Mouse (Mus musculus): Measurements from ENCODE around the gene Rprm.

Rprm gene

DNA sequence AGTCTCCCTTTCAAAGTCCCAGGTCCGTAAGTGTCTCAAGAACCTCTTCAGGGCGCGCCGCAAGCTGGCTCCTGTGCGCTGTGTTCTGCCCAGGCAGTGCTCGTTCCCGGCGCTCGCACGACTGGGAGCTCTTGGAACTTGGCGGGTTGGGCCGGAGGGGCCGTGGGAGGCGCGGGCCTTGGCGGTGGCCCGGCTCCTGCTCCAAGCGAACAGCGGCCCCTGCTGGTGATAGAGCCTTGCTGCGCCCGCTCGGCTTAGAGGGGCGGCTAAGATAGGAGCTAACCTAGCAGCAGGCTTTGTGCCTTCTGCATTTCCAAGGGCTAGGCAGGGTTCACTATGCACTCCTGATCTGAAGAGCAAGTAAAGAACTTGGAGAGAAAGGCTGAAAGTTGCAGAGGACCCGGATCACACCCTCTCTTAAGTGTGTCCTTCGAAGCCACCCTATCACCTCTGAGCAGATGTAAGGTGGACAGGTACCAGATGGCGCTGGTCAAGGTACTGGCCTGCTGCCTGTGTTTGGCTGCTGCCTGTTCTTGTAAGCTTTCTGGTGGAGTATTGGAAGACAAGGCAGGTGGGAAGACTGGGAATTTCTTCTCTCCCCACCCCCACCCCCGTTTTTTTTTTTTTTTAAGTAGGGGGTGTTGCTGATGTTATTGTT lies at the start of gene Rprm:
TSS of gene Rprm (minus strand) at position 123 of the 658 bp plus-strand sequence.
- DNase-seq (ENCODE audit: low spot score in 2 of 2), result peak; percentile 77 to 91

DNA sequence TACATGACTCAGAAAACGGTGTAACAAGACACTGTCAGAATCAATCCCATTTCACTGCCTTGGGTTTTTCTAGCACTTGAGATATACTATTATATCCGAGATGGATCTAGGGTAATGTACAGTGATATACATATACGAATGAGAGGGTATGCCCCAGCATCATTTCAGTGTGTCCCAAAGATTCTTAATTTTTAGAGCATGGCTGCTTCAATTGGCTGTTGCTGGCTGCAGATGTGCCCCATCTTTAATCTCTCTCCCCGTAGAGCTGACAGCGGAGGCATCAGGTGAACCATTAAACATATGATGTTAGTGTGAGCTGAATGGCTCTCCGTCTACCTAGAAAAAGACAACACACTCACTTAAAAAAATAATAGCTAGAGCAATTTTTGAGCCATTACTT lies 34.0 kb upstream of the Rprm start:
- no peak for DNase-seq (ENCODE audit: low spot score in 2 of 2)

DNA sequence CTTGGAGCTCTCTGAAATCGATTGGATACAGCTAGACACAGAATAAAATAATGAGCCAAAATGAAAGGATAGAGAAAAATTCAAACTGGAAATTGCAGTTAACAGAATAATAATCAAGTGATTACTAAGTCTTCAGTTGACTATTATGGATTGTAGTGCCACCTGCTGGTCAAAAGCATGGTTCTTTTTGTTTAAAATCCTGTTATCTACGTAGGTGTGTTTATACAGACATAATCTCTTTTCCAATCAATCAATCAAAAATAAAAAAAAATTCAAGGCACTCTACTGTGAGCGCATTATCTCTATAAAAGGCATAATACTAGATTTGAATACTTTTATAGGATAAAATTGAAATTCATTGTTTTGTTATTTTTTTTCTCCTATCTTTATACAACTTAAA lies 33.5 kb upstream of the Rprm start:
- DNase-seq (ENCODE audit: low spot score in 2 of 2), result no peak

GRCm38 (mm10) chr2:54111294-54111693 lies 25.9 kb upstream of the Rprm start:
- DNase-seq (ENCODE audit: low spot score in 2 of 2), result no peak

- no peak for DNase-seq (ENCODE audit: low spot score in 2 of 2)
Measured at GRCm38 (mm10) chr2:54106232-54106726, 20.9 kb upstream of the Rprm start.

- DNase-seq (ENCODE audit: low spot score in 2 of 2), result no peak
Measured at GRCm38 (mm10) chr2:54099939-54100338, 14.6 kb upstream of the Rprm start.

DNA sequence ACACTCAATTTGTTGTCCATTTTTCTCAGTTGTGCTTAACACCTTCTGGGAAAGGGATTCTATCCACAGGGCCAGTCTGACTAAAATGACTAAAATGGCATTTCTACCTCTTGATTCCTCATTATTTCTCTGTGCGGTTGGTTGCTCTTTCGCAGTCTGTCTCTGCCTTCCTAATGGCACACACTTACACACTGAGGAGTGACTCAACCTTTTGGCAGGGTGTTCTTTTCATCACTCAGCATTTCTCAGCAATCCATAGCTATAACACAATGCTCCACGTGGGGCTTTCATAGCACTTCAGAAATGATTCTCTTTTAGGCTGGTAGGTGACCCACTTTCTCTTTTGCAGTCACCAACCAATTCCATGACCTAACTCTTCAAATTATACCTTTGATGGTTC lies 7.3 kb upstream of the Rprm start:
- no peak for DNase-seq (ENCODE audit: low spot score in 2 of 2)

DNA sequence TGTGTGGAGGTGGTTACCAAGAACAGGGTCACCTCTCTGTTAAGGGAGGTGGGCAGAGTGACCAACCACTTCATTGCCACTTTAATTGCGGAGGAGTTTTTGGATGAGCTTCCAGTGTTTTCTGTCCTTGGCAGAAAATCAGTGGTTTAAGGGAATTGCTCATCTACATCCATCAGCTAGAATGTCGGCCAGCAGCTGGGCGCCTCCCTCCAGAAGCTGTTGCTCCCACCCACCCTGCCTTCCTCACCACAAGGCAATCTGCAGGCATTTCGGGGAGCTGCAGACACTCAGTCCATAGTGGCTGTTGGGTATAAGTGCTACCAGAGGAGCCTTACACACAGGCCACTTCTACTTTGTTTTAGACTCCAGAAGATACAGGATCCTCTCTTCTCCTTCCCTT lies 902 bp upstream of the Rprm start:
- DNase-seq (ENCODE audit: low spot score in 2 of 2), result peak in 1 of 2 experiments; percentile 34

DNA sequence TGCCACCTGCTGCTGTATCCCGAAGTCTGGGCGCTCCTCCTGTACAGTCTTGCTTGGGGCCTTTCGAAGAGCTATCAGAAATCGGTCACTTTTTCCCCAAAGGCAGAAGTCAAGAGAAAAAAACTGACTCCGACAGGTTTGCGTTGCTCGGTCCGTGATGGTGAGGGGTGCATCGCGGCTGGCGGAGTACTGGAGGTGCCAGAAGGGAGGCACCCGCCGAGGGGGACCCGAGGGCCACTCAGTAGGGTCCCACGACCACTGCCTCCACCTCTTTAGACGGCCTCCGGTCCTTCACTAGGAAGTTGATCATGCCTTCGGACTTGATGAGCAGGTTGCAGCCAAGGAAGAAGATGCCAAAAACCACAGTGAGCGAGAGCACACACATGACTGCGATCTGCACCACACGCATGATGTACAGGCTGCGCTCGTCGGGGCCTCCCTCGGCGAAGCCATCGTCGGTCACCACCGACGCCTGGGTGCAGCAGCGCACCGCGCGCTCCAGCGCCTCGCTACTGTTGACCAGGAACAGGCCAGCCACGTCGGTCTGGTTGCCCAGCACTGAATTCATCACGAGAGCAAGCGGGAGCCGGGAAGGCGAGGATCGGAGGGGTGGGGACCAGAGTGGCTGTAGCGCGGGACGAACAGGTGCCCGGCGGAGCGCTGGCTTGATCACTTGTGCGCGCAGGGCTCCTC lies 469 bp downstream of the Rprm start:
- peak in 1 of 2 experiments; percentile 15 for DNase-seq (ENCODE audit: low spot score in 2 of 2)

- DNase-seq (ENCODE audit: low spot score in 2 of 2), result peak in 1 of 2 experiments; percentile 22
Measured at GRCm38 (mm10) chr2:54083861-54084736, 1.3 kb downstream of the Rprm start.

GRCm38 (mm10) chr2:54078961-54079360 lies 6.4 kb downstream of the Rprm start:
- no peak for DNase-seq (ENCODE audit: low spot score in 2 of 2)

DNA sequence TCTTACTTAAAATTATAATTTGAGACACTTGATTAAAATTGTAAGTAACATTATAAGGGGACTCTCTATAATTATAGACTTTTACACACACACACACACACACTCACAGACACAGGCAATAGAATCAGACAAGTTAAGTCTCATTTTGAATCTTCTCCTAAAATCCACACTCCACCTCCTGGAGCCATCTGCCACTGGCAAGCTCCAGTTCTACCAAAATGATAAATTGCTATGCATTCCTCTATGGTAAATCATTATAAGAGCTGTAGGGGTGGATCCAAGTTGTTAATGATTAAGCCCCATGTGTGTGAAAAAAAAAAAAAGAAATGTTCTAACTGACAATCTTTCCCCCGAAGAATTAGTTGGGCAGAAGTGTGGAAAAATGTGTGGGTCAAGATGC lies 13.8 kb downstream of the Rprm start:
- DNase-seq (ENCODE audit: low spot score in 2 of 2), result no peak

DNA sequence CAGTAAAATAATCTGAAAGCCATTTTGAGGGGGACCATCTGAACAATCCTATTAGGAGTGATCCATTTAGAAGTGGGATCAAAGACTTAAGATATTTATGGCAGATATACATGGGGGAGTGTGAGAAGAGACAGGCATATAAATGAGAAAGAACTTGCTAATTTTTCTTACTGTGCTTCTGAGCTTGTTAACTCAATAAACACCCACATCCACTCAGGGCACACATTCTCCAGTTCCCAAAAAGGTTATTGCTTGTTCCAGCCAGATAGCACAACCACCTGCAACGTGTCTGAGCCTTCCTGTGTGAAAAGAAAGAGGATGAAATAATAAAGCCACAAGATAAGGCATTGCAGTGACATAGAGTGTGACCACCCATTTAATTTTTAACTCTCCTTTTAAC lies 22.9 kb downstream of the Rprm start:
- no peak for DNase-seq (ENCODE audit: low spot score in 2 of 2)

DNA sequence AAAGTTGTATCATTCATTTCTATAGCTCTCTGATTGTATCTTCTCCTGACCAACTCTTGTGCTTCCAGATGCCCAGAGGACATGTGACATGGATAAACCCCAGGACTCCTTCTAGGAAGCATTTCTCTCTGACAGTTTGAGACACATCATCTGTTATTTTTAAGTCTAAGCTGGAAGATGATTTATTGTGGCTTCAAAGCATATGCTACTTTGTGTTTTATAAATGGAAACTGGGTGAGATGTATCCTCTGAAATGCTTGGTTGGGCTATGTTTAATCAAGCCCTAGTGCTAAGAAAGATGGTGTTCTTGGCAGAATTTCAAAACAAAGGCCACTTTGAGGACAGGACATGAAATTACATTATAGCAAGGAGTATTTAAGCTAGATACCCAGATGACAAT lies 24.3 kb downstream of the Rprm start:
- DNase-seq (ENCODE audit: low spot score in 2 of 2), result no peak
